In the genomic region with DNA sequence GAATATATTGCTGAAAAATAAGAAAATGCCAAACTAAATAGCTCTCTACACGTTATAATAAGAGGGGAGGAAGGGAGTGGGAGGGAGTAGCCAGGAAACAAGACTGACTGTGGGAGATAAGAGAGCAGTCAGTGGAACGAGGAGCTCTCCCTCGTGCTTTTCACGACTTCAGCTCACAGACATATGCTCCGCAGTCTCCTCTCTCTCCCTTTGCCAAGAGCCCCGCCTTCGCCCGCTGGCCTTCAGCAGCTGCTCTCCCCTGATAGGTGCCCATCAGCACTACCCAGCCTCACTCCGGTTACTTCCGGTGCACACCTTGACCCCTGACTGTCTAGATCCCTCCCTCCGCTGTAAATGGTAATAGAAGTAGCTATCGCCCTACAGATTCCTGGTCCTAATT, we compare ENCODE assay signal across 10 mouse cellular contexts.
A peak's percentile ranks its signal among the peaks of the same experiment; 100 is the strongest.
DNase-seq lines count a peak whose midpoint lies in the region; ATAC-seq and TF ChIP-seq lines count a peak whose summit lies in the region.
"Had no signal": no experiment of that assay in that cellular context is flagged by ENCODE, and none has a peak within 500 bp of the region (broad histone marks: within the 10 kb centered on the region; RNA-seq: fewer than 3 reads in every experiment).

No protein-coding gene starts in this region.

- H3K4me2 ChIP-seq in kidney, postnatal 0 days (ENCODE audit: low read length): no peak overlapping the region
- H3K4me2 ChIP-seq: embryonic facial prominence, embryonic 15.5 days had no signal

- no peak overlapping the region for H3K4me3 ChIP-seq in kidney, postnatal 0 days (replicated peaks; ENCODE audit: low read depth, low read length)
- no peak overlapping the region for H3K4me3 ChIP-seq in kidney, adult 2 months (ENCODE audit: insufficient read depth, low read depth, low read length)
- H3K4me3 ChIP-seq: embryonic facial prominence, embryonic 15.5 days; myocyte had no signal

- DNase-seq in kidney, postnatal 0 days (ENCODE audit: low spot score): peak; percentile 18
- DNase-seq in kidney, adult 2 months: no peak
- peak; percentile 38 for DNase-seq in left cerebral cortex, adult 11 months (ENCODE audit: low spot score)
- DNase-seq in right cerebral cortex, postnatal 25 days: peak; percentile 64
- DNase-seq in thymus, postnatal 14 days: no peak
- no peak for DNase-seq in adipocyte (ENCODE audit: low spot score)

- no peaks in the 10 kb centered on the region for H3K4me1 ChIP-seq in kidney, postnatal 0 days (replicated peaks; ENCODE audit: insufficient read depth, low read length)
- H3K4me1 ChIP-seq in kidney, adult 2 months (ENCODE audit: control insufficient read depth, insufficient read depth, low read length): no peaks in the 10 kb centered on the region

- H3K9me3 ChIP-seq in kidney, postnatal 0 days (replicated peaks; ENCODE audit: low read length): no peaks in the 10 kb centered on the region
- H3K9me3 ChIP-seq: embryonic facial prominence, embryonic 15.5 days had no signal

- no peak overlapping the region for H3K27ac ChIP-seq in kidney, postnatal 0 days
- no peak overlapping the region for H3K27ac ChIP-seq in kidney, adult 2 months (ENCODE audit: insufficient read depth, low read depth, low read length)
- H3K27ac ChIP-seq: embryonic facial prominence, embryonic 15.5 days had no signal

- H3K36me3 ChIP-seq in kidney, postnatal 0 days (ENCODE audit: insufficient read depth, low read length): no peaks in the 10 kb centered on the region
- no peaks in the 10 kb centered on the region for H3K36me3 ChIP-seq in kidney, adult 2 months (ENCODE audit: control insufficient read depth, insufficient read depth, low read length)
- H3K36me3 ChIP-seq: embryonic facial prominence, embryonic 15.5 days had no signal

- no peak for TF ChIP-seq CTCF in kidney, postnatal 0 days (IDR thresholded peaks at IDR 0.05; ENCODE audit: low read depth)
- no peak for TF ChIP-seq CTCF in kidney, adult 2 months (conservative IDR thresholded peaks at IDR 0.05; ENCODE audit: insufficient read depth, insufficient read length, low read depth, low read length)

- ATAC-seq in kidney, postnatal 0 days (replicated peaks; ENCODE audit: low FRiP score, low read depth): no peak
- peak; percentile 96 for ATAC-seq in common myeloid progenitor, adult 5-6 weeks (replicated peaks; ENCODE audit: low read depth, poor library complexity, severe bottlenecking)
- no peak for ATAC-seq in activated CD4-positive, CD25-positive, alpha-beta regulatory T cell, adult 4 months

- no peaks in the 10 kb centered on the region for H3K27me3 ChIP-seq in kidney, postnatal 0 days (ENCODE audit: insufficient read depth, low read length)
- no peaks in the 10 kb centered on the region; the same call in 1 of the 2 replicates for H3K27me3 ChIP-seq in kidney, adult 2 months (replicated peaks; ENCODE audit: control insufficient read depth, insufficient read depth, low read length)
- H3K27me3 ChIP-seq: embryonic facial prominence, embryonic 15.5 days had no signal

- TF ChIP-seq POLR2A in kidney, adult 2 months (IDR thresholded peaks at IDR 0.05; ENCODE audit: low read depth, low read length): no peak

- H3K9ac ChIP-seq in kidney, postnatal 0 days (ENCODE audit: low read depth, low read length): no peak overlapping the region
- H3K9ac ChIP-seq: embryonic facial prominence, embryonic 15.5 days had no signal

- 44% methylated on average over 12 of the region's 12 CpGs for WGBS in kidney, postnatal 0 days
- 50% methylated on average over 12 of the region's 12 CpGs for WGBS in kidney, adult 2 months

Comparison
In these comparisons a context has a peak if more than half of its experiments do, and no peak if none do; other contexts are left out.
1. DNase-seq: peak in kidney, postnatal 0 days (single experiment), left cerebral cortex, adult 11 months (single experiment) and right cerebral cortex, postnatal 25 days (single experiment); none in kidney, adult 2 months (single experiment), thymus, postnatal 14 days (single experiment) and adipocyte (single experiment).